Mouse (Mus musculus) small intestine, adult 2 months (tissue): ENCODE results near the gene E130308A19Rik.

ENCODE experiments used
- CTCF ChIP-seq: fragments of 200-500 bp; IDR thresholded peaks from 2 replicates; pipeline ENCODE4 v1.5.1; 2012; ENCODE audit warnings: low read depth, mild to moderate bottlenecking, control low read depth, inconsistent platforms, low read length, moderate library complexity, mixed read lengths; ENCODE audit not compliant: insufficient replicate concordance, insufficient read length; ENCODE audit errors: extremely low read depth
- POLR2A ChIP-seq: fragments of 200-500 bp; IDR thresholded peaks from 2 replicates; pipeline ENCODE4 v1.6.1; 2012; ENCODE audit warnings: low read depth, mild to moderate bottlenecking, control low read depth, inconsistent platforms, low read length, moderate library complexity

DNA sequence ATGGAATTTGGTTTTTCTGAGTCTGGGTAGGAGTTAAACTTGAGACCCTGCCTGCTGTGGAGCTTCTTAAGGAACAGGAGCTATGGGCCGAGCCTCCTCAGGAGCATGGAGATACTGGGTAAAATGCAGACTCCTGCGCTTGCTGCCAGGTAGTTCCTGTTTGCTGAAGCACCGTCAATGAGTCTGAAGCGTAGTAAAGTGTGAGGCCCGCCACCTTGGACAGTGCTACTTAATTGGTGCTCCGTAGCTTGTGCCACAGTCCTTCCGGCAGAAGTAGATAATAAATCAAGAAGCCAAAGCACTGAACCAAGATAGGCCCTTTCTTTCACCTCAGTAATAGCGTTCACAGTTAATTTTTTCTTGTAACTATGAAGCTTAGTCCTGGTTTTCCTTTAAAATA is 92.5 kb downstream of the E130308A19Rik start:
- no peak for TF ChIP-seq POLR2A
- TF ChIP-seq CTCF, result no peak
